Mouse (Mus musculus): ENCODE data around the gene Ess2. TPM values are rescaled to one million over a fixed set of nuclear protein-coding genes. Genes with fewer than 3 reads are reported as not detected.
"Not testable (repeated sequence)": the region's sequence is repeated elsewhere in the genome, so short reads cannot be mapped to it uniquely, and the experiment has no call there.

Ess2 gene
- total RNA-seq (2015) (8.9 and 10.3 TPM in 2 replicates), total RNA-seq (2017) (14.5 and 17.7 TPM in 2 replicates)

- ATAC-seq (ENCODE audit: poor library complexity, severe bottlenecking) = peak; percentile 98
These were observed at the start of gene Ess2 for GRCm38 (mm10) chr16:17911052-17911595. Gene Ess2 (minus strand): TSS chr16:17911348.

- ATAC-seq (ENCODE audit: poor library complexity, severe bottlenecking) = not testable (repeated sequence)
These were observed 45.0 kb upstream of the Ess2 start for GRCm38 (mm10) chr16:17956052-17956638.

GRCm38 (mm10) chr16:17951618-17952017 lies 40.5 kb upstream of the Ess2 start:
- no peak for ATAC-seq (ENCODE audit: poor library complexity, severe bottlenecking)

GRCm38 (mm10) chr16:17950068-17950467 lies 38.9 kb upstream of the Ess2 start:
- no peak for ATAC-seq (ENCODE audit: poor library complexity, severe bottlenecking)

GRCm38 (mm10) chr16:17949421-17949877 lies 38.3 kb upstream of the Ess2 start:
- ATAC-seq (ENCODE audit: poor library complexity, severe bottlenecking) = peak; percentile 47

GRCm38 (mm10) chr16:17945081-17945831 lies 34.1 kb upstream of the Ess2 start:
- no peak for ATAC-seq (ENCODE audit: poor library complexity, severe bottlenecking)

- no peak for ATAC-seq (ENCODE audit: poor library complexity, severe bottlenecking)
These were observed 32.3 kb upstream of the Ess2 start for GRCm38 (mm10) chr16:17943466-17943865.

GRCm38 (mm10) chr16:17939255-17939751 lies 28.2 kb upstream of the Ess2 start:
- ATAC-seq (ENCODE audit: poor library complexity, severe bottlenecking) = 0 out of 2 replicates have a peak, but pooled peaks have one; percentile 4

- peak; percentile 96 for ATAC-seq (ENCODE audit: poor library complexity, severe bottlenecking)
These were observed 27.7 kb upstream of the Ess2 start for GRCm38 (mm10) chr16:17938821-17939220.

- ATAC-seq (ENCODE audit: poor library complexity, severe bottlenecking) = 0 out of 2 replicates have a peak, but pooled peaks have one; percentile 23
These were observed 27.0 kb upstream of the Ess2 start for GRCm38 (mm10) chr16:17938187-17938586.

GRCm38 (mm10) chr16:17936776-17937175 lies 25.6 kb upstream of the Ess2 start:
- no peak for ATAC-seq (ENCODE audit: poor library complexity, severe bottlenecking)

- no peak for ATAC-seq (ENCODE audit: poor library complexity, severe bottlenecking)
These were observed 23.3 kb upstream of the Ess2 start for GRCm38 (mm10) chr16:17934445-17934910.

- ATAC-seq (ENCODE audit: poor library complexity, severe bottlenecking) = no peak
These were observed 22.7 kb upstream of the Ess2 start for GRCm38 (mm10) chr16:17933594-17934444.

GRCm38 (mm10) chr16:17931906-17932460 lies 20.8 kb upstream of the Ess2 start:
- no peak for ATAC-seq (ENCODE audit: poor library complexity, severe bottlenecking)

GRCm38 (mm10) chr16:17929631-17930030 lies 18.5 kb upstream of the Ess2 start:
- ATAC-seq (ENCODE audit: poor library complexity, severe bottlenecking) = no peak

GRCm38 (mm10) chr16:17929211-17929610 lies 18.1 kb upstream of the Ess2 start:
- ATAC-seq (ENCODE audit: poor library complexity, severe bottlenecking) = no peak

GRCm38 (mm10) chr16:17928627-17929104 lies 17.5 kb upstream of the Ess2 start:
- peak; percentile 82 for ATAC-seq (ENCODE audit: poor library complexity, severe bottlenecking)

- peak; percentile 61 for ATAC-seq (ENCODE audit: poor library complexity, severe bottlenecking)
These were observed 17.0 kb upstream of the Ess2 start, which contains the start of gene Slc25a1 for GRCm38 (mm10) chr16:17928087-17928580. Gene Slc25a1 (minus strand): TSS chr16:17928219.

- peak; percentile 13; the same call in 1 of the 2 replicates for ATAC-seq (ENCODE audit: poor library complexity, severe bottlenecking)
These were observed 16.4 kb upstream of the Ess2 start for GRCm38 (mm10) chr16:17927351-17928082.
